Mouse (Mus musculus) midbrain, embryonic 12.5 days (tissue): ENCODE measurements around the gene Fpr2. TPM values are rescaled to one million over a fixed set of nuclear protein-coding genes. Genes with fewer than 3 reads are reported as not detected.

Experiments used
- ATAC-seq: fragments of 200-750 bp; cut with Nextera tagmentation; 2 replicates; pipeline ENCODE4 v1.8.0; 2017; ENCODE audit warnings: low read depth, moderate TSS enrichment, moderate library complexity; ENCODE audit not compliant: low FRiP score
- H3K27ac ChIP-seq: fragments of 300-500 bp; sonication (generic); replicated peaks from 2 replicates; pipeline ENCODE4 v1.5.1; 2016; ENCODE audit warnings: mild to moderate bottlenecking
- H3K27me3 ChIP-seq: fragments of 300-500 bp; sonication (generic); 2 replicates; pipeline ENCODE4 v1.6.1; 2016; ENCODE audit warnings: mild to moderate bottlenecking
- H3K36me3 ChIP-seq: fragments of 300-500 bp; sonication (generic); 2 replicates; pipeline ENCODE4 v1.6.1; 2016
- H3K4me1 ChIP-seq: fragments of 300-500 bp; sonication (generic); 2 replicates; pipeline ENCODE4 v1.6.1; 2016
- H3K4me2 ChIP-seq: fragments of 300-500 bp; sonication (generic); replicated peaks from 2 replicates; pipeline ENCODE4 v1.6.1; 2016; ENCODE audit warnings: mild to moderate bottlenecking, moderate library complexity
- H3K4me3 ChIP-seq: fragments of 300-500 bp; sonication (generic); 2 replicates; pipeline ENCODE4 v1.5.1; 2016; ENCODE audit warnings: mild to moderate bottlenecking
- H3K9ac ChIP-seq: fragments of 300-500 bp; sonication (generic); replicated peaks from 2 replicates; pipeline ENCODE4 v1.6.1; 2016; ENCODE audit warnings: mild to moderate bottlenecking, moderate library complexity
- H3K9me3 ChIP-seq: fragments of 300-500 bp; sonication (generic); 2 replicates; pipeline ENCODE4 v1.6.1; 2016; ENCODE audit warnings: mild to moderate bottlenecking
- WGBS: fragments of 180-500 bp; shearing (Covaris S2); methylation state at CpG from one replicate; pipeline ENCODE4 v1.1.7; 2016; 5-methylcytosine and 5-hydroxymethylcytosine counted together
- polyA plus RNA-seq: library from polyadenylated mRNA; unstranded; fragments of >200 nt; fragmentation: Nextera tagmentation; extraction: Ambion mirVana; gene quantifications from 2 replicates; pipeline ENCODE4 v1.2.1, GENCODE M21; 2016

The Fpr2 gene
- polyA plus RNA-seq, 1 experiment from 2014 or later, result not detected

GRCm38 (mm10) chr17:17856612-17857011 lies 31.0 kb upstream of the Fpr2 start:
- no peaks in the 10 kb centered on the region for H3K36me3 ChIP-seq
- ATAC-seq, result no peak

GRCm38 (mm10) chr17:17857446-17857845 lies 30.2 kb upstream of the Fpr2 start:
- WGBS, result 100% methylated on average over 1 of the region's 1 CpGs
- no peak for ATAC-seq

More at GRCm38 (mm10) chr17:17856612-17857011, 31.0 kb upstream of the Fpr2 start:
- no peak overlapping the region for H3K4me3 ChIP-seq
- H3K27ac ChIP-seq, result no peak overlapping the region
- no peaks in the 10 kb centered on the region for H3K27me3 ChIP-seq
- H3K4me2 ChIP-seq, result no peak overlapping the region
- 79% methylated on average over 1 of the region's 1 CpGs for WGBS
- no peaks in the 10 kb centered on the region for H3K9me3 ChIP-seq
- H3K4me1 ChIP-seq, result no peaks in the 10 kb centered on the region
- H3K9ac ChIP-seq, result no peak overlapping the region

GRCm38 (mm10) chr17:17860110-17860509 lies 27.5 kb upstream of the Fpr2 start:
- Histone ChIP-seq H3K36me3 (no peaks in the 10 kb centered on the region), H3K4me3 (no peak overlapping the region), H3K9me3 (no peaks in the 10 kb centered on the region), H3K9ac (no peak overlapping the region), H3K4me1 (no peaks in the 10 kb centered on the region), H3K4me2 (no peak overlapping the region), H3K27ac (no peak overlapping the region), H3K27me3 (no peaks in the 10 kb centered on the region)
- no peak for ATAC-seq
- WGBS, result 86% methylated on average over 3 of the region's 3 CpGs

More at GRCm38 (mm10) chr17:17857446-17857845, 30.2 kb upstream of the Fpr2 start:
- Histone ChIP-seq H3K4me3 (no peak overlapping the region), H3K9ac (no peak overlapping the region), H3K36me3 (no peaks in the 10 kb centered on the region), H3K27me3 (no peaks in the 10 kb centered on the region), H3K27ac (no peak overlapping the region), H3K4me2 (no peak overlapping the region), H3K4me1 (no peaks in the 10 kb centered on the region), H3K9me3 (no peaks in the 10 kb centered on the region)

- H3K27ac ChIP-seq, result no peak overlapping the region
- H3K4me3 ChIP-seq, result no peak overlapping the region
- no peaks in the 10 kb centered on the region for H3K4me1 ChIP-seq
- ATAC-seq, result no peak
- H3K4me2 ChIP-seq, result no peak overlapping the region
- H3K36me3 ChIP-seq, result no peaks in the 10 kb centered on the region
- no peak overlapping the region for H3K9ac ChIP-seq
- H3K27me3 ChIP-seq, result no peaks in the 10 kb centered on the region
- H3K9me3 ChIP-seq, result no peaks in the 10 kb centered on the region
- 74% methylated on average over 1 of the region's 1 CpGs for WGBS
Measured at GRCm38 (mm10) chr17:17862360-17862759, 25.3 kb upstream of the Fpr2 start.

GRCm38 (mm10) chr17:17865168-17865567 lies 22.5 kb upstream of the Fpr2 start:
- no peaks in the 10 kb centered on the region for H3K27me3 ChIP-seq
- WGBS, result 57% methylated on average over 2 of the region's 2 CpGs
- H3K9ac ChIP-seq, result no peak overlapping the region
- H3K9me3 ChIP-seq, result no peaks in the 10 kb centered on the region
- no peaks in the 10 kb centered on the region for H3K36me3 ChIP-seq
- no peaks in the 10 kb centered on the region for H3K4me1 ChIP-seq
- no peak for ATAC-seq
- no peak overlapping the region for H3K27ac ChIP-seq
- H3K4me2 ChIP-seq, result no peak overlapping the region
- no peak overlapping the region for H3K4me3 ChIP-seq

- Histone ChIP-seq H3K27me3 (no peaks in the 10 kb centered on the region), H3K9ac (no peak overlapping the region), H3K4me3 (no peak overlapping the region), H3K4me1 (no peaks in the 10 kb centered on the region), H3K9me3 (no peaks in the 10 kb centered on the region), H3K36me3 (no peaks in the 10 kb centered on the region), H3K27ac (no peak overlapping the region), H3K4me2 (no peak overlapping the region)
- ATAC-seq, result no peak
- 90% methylated on average over 11 of the region's 11 CpGs for WGBS
Measured at GRCm38 (mm10) chr17:17866801-17867469, 20.7 kb upstream of the Fpr2 start.

GRCm38 (mm10) chr17:17870892-17871550 lies 16.6 kb upstream of the Fpr2 start:
- Histone ChIP-seq H3K4me2 (no peak overlapping the region), H3K4me3 (no peak overlapping the region), H3K36me3 (no peaks in the 10 kb centered on the region), H3K27ac (no peak overlapping the region), H3K9ac (no peak overlapping the region), H3K4me1 (no peaks in the 10 kb centered on the region), H3K9me3 (peaks cover 4% of the 10 kb centered on the region), H3K27me3 (no peaks in the 10 kb centered on the region)
- no peak for ATAC-seq
- 84% methylated on average over 2 of the region's 2 CpGs for WGBS

GRCm38 (mm10) chr17:17871697-17872096 lies 15.9 kb upstream of the Fpr2 start:
- peaks cover 4% of the 10 kb centered on the region for H3K9me3 ChIP-seq
- ATAC-seq, result no peak
- 90% methylated on average over 2 of the region's 2 CpGs for WGBS

GRCm38 (mm10) chr17:17879347-17879746 lies 8.3 kb upstream of the Fpr2 start:
- H3K4me3 ChIP-seq, result no peak overlapping the region
- 83% methylated on average over 1 of the region's 1 CpGs for WGBS
- H3K9ac ChIP-seq, result no peak overlapping the region
- H3K9me3 ChIP-seq, result no peaks in the 10 kb centered on the region
- H3K36me3 ChIP-seq, result no peaks in the 10 kb centered on the region
- H3K4me2 ChIP-seq, result no peak overlapping the region
- H3K27ac ChIP-seq, result no peak overlapping the region
- no peaks in the 10 kb centered on the region for H3K27me3 ChIP-seq
- ATAC-seq, result no peak
- H3K4me1 ChIP-seq, result no peaks in the 10 kb centered on the region

More at GRCm38 (mm10) chr17:17871697-17872096, 15.9 kb upstream of the Fpr2 start:
- Histone ChIP-seq H3K4me3 (no peak overlapping the region), H3K36me3 (no peaks in the 10 kb centered on the region), H3K4me1 (no peaks in the 10 kb centered on the region), H3K9ac (no peak overlapping the region), H3K4me2 (no peak overlapping the region), H3K27me3 (no peaks in the 10 kb centered on the region), H3K27ac (no peak overlapping the region)

- Histone ChIP-seq H3K27ac (no peak overlapping the region), H3K36me3 (no peaks in the 10 kb centered on the region), H3K9me3 (no peaks in the 10 kb centered on the region), H3K4me1 (no peaks in the 10 kb centered on the region), H3K4me2 (no peak overlapping the region), H3K27me3 (no peaks in the 10 kb centered on the region), H3K9ac (no peak overlapping the region), H3K4me3 (no peak overlapping the region)
- 89% methylated on average over 3 of the region's 3 CpGs for WGBS
- no peak for ATAC-seq
Measured at GRCm38 (mm10) chr17:17882672-17883071, 5.0 kb upstream of the Fpr2 start.

GRCm38 (mm10) chr17:17883840-17884239 lies 3.8 kb upstream of the Fpr2 start, which contains the start of gene Fpr1:
Gene Fpr1, minus strand, starts transcription at chr17:17883940.
- H3K4me2 ChIP-seq, result no peak within 1 kb of the TSS
- ATAC-seq, result no peak
- WGBS, result 63% methylated on average over 1 of the region's 1 CpGs
- no peaks in the 10 kb centered on the region for H3K27me3 ChIP-seq
- H3K9ac ChIP-seq, result no peak within 1 kb of the TSS
- H3K4me3 ChIP-seq, result no peak within 1 kb of the TSS
- no peaks in the 10 kb centered on the region for H3K36me3 ChIP-seq
- no peaks in the 10 kb centered on the region for H3K4me1 ChIP-seq
- H3K27ac ChIP-seq, result no peak within 1 kb of the TSS
- no peaks in the 10 kb centered on the region for H3K9me3 ChIP-seq

- H3K4me3 ChIP-seq, result no peak overlapping the region
- ATAC-seq, result no peak
- 86% methylated on average over 2 of the region's 2 CpGs for WGBS
Measured at GRCm38 (mm10) chr17:17889732-17890425, 2.3 kb downstream of the Fpr2 start.

More at GRCm38 (mm10) chr17:17889732-17890425, 2.3 kb downstream of the Fpr2 start:
- Histone ChIP-seq H3K36me3 (no peaks in the 10 kb centered on the region), H3K27ac (no peak overlapping the region), H3K4me2 (no peak overlapping the region), H3K9me3 (no peaks in the 10 kb centered on the region), H3K27me3 (no peaks in the 10 kb centered on the region), H3K9ac (no peak overlapping the region), H3K4me1 (no peaks in the 10 kb centered on the region)
